Mouse (Mus musculus): ENCODE measurements around the gene Atxn1.
A peak's percentile ranks its signal among the peaks of the same experiment; 100 is the strongest.

Atxn1 gene

DNA sequence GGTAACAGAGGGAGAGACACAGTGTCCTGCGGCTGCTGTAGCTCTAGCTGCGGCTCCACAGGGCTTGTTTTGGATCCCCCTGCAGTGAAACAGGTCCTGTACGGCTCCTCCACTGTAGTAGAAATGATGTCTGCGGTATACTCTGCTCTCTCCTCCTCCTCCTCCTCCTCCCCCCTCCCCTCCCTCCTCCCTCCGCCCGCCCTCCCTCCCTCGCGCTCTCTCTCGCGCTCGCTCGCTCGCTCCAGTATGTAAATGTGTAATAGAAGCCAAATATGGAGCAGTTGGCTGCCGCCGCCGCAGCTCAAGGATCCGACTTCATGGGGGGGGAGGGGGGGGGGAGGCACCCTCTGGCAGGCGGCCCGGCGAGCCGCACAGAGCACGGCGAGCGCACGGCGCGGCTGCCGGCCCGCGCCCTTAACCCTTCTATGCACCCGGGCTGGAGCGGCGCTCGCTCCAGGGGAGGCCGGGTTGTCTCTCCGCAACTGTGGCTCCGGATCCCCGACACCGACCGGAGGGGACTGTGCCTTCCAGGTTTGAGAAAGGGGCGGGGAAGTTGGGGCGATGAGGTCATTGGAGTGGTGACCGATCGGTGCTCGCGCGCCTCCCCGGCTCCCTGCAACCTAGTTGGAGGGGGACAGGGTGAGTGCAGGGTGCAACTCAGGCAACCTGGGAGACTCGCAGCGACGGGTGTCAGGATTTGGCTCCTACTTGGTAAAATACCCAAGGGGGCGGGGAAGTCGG is at the start of gene Atxn1:
TSS of gene Atxn1 (minus strand) at position 156 of the 741 bp plus-strand sequence.
- DNase-seq, result peak; percentile 81 to 85

DNA sequence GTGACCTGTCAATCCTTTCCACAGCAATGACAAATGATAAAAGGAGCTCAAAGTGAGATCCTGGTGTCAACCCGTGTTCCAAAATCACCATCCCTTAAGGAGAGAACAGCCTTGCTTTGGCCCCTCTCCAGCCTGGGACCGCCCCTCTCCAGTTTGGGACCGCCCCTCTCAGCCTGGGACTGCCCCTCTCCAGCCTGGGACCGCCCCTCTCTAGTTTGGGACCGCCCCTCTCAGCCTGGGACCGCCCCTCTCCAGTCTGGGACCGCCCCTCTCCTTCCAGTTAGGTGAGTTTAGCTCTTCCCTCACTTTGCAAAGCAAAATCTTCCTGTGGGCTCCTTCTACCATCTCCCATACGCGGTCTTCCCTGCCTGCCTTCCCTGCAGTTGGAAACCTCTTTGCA is 46.4 kb upstream of the Atxn1 start:
- DNase-seq, result no peak

DNA sequence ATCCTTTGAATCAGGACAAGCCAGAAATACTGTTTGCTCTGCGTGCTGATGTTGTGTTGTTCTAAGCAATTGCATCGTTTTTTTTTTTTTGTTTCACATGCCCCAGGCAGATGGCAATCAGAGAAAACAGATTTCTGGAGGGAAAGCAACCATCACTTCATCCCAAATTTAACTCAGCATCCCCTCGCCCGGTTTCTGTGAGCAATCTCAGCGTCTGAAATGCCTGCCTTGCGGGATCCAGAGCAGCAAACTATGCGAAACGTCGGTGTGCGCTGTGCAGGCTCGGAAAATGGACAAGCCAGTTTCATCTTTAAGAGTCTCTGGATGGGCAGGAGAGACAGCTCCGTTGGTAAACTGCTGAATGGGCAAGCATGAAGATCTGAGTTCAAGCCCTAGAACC is 45.3 kb upstream of the Atxn1 start:
- no peak for DNase-seq

DNA sequence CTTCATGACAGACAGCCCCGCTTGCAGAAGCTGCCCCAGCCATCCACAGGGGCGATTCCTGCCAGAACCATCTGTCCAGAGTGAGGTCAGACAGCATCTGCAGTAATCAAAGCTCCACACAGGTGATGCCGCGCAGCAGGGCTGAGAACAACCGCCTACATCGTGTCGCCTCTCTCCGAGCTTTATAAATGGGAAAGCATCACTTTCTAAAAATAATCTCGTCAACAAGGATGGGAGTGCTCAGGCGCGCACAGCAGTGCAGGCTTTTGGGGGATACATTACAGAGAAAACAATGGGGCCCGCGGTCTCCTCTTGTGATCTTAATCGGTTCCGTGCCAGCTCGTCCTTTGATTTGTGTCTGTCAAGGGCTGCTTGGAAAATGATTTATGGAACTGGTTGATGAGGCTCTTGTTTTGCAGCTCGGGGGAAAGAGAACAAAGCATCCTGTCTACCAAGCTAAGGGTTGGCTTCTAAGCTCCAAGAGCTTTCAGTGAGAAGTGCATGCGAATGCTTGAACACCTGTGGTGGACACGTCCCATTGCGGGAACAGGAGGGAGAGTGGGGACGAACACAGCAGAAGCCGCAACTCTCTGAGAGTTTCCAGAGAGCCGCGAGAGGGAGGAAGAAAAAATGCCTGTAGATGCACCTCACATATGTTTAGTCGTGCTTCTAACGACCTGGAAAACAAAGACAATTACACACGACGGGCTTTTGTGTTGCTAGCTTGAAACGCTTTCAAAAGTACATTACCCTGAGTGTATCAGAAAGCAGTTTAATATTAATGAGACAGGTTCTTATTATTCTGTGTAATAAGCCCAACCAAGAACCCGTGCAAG is 44.2 kb upstream of the Atxn1 start:
- DNase-seq, result peak; percentile 23

DNA sequence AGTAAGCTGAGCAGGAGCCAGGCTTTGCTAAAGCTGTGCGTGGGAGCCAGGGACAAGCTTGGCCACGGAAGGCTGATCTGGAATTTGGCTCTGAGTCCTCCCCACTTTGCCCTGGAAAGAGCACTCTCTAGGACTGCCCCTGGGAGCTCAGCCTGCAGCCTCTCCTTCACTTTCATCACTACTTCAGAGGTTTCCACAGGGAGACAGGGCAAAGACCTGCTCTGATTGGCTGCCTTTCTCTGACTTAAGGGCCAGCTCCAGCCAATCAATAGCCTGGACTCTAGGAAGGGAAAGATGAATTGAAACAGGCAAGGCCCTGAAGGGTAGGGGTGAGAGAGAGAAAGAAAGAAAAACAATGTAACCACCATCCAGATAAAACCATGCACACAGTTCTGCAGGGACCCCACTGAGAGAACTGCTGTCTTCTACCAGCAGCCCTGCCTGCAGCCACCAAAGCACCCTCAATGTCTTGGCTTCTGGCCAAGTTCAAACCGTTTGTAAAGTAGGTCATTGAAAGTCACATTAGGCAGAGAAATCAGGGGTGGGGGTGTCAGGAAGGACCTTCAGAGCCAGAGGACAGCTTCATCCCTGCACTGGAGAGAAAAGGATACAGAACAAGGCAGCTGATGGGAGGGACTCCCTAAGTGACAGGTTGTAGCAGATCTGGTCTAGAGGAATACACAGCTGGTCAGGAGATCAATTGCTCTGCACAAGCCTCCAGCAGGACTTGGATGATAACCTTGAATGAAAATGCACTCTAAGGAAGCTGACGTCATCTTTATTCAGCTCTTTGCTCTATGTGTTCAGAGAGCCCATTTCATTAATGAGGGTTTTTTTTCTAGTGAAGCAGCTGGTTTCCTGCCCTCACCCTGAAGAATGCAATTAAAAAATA is 41.6 kb upstream of the Atxn1 start:
- peak; percentile 40 to 64 for DNase-seq

DNA sequence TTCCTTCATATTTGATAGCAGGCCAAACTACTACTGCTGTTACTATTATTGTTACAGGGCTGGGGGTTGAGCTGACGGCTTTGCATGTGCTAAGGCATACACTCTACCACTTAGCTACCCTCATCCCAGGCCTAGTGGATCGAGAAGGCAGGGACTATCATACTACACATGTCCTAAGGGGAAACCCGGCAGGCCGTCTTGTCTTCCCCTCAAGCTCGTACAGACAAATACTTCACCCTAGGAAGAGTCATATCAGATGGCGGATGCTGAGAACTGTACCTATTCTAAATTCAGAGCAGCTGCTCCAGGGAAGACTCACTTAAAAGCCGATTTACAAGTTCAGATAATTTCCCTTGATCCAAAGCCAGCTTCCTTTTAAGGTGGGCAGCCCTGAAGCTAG is 40.8 kb upstream of the Atxn1 start:
- no peak for DNase-seq

DNA sequence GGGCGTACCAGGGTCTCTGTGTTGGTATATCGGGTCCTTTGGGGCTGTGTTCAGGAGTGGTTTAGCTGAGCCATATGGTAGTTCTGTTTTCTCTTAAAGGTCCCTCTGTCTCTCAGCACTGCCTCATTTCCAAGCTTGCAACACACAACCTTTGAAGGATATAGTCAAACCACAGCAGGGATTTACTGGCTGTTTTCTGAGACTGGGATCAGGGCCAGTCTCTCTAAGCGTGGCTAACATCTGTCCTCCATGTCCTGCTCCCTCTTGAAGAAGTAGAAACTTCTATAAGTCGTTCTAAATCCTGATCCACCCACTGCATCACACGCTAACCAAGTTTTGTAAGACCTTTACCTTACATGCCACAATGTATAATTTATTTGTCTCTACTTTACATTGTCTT is 36.5 kb upstream of the Atxn1 start:
- DNase-seq, result no peak

DNA sequence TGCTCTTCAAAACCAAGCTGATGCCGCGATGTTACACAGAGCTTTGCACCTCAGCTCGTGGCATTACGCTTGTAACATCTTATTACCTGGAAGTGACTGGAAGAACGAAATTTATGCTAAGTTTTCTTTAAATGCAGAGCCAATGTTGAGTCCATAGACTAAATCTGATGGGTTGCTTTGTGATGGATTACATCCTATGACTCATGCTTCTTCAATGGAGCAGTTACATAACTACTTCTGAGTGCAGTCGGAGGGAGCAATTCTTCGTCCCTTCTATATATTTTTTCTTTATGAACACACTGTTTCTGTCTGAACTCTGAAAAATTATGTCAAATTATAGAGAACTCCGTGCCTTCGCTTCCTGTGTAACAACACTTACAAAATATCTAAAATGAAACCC is 28.1 kb upstream of the Atxn1 start:
- DNase-seq, result no peak

DNA sequence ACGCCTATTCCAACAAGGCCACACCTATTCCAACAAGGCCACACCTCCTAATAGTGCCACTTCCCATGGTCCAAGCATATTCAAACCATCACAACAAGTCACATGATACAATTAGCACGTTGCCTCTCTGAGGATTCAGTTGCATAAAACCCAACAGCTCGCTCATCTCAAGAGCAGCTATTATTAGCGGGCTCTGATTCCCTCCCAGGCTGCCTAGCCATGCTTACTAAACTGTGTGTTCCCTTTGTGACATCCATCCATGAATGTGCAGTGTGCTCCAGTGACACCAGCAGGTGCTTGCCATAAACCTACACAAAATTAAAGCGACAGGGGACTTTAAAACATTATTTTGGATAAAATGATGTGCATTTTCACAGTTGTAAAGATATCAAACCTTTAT is 25.7 kb upstream of the Atxn1 start:
- DNase-seq, result no peak

DNA sequence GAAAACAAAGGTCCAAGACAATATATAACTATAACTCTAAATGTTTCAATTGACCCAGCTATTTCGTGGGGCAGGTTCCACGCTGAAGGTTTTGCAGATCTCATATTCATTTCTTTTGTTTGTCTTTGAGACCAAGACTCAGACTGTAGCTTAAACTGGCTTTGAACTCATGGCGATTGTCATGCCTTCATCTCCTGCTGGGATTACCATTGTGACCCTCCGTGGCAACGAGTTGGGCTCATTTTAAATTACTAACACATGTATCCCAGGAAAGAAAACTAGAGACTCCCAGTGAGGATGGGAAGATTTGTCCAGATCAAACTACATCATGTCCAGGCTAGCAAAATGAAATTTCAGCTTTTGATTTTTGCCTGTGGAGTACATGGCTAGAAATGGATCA is 14.4 kb upstream of the Atxn1 start:
- DNase-seq, result no peak

DNA sequence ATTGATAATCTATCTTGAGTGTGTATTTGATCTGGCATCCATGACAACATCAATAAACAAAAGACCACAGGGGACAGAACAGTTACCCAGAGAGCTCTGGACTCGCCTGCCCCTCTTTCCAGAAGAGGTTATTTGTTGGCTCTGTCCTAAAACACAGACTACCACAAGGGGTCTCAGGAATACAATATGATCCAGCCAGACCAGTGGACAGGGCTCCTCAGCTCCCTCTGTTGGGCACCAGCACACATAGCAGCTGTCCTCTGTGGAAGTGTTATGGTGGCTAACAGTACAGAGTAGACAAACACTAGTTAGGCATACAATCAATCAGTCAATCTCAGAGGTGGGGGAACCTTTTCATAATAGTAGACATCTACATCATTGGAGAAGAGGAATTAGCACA is 12.1 kb upstream of the Atxn1 start:
- DNase-seq, result peak; percentile 23 to 33

DNA sequence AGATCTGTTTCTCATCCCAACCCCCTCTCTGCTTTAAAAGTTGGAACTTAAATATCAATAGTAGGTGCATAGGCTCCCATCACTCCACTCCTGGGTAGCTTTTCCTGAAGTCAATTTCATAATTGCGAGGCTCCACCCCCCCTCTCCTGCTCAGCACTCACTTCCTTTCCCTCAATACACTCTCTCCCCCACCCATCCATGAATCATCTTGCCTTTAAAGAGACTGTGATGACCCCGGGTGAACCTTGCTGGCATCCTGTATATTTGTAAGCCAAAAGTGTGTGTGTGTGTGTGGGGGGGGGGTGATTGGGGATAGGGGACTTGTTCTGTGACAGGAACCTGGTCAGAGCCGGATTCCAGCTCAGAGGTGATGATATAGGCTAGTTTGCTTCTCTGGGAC is 9.8 kb upstream of the Atxn1 start:
- no peak for DNase-seq

DNA sequence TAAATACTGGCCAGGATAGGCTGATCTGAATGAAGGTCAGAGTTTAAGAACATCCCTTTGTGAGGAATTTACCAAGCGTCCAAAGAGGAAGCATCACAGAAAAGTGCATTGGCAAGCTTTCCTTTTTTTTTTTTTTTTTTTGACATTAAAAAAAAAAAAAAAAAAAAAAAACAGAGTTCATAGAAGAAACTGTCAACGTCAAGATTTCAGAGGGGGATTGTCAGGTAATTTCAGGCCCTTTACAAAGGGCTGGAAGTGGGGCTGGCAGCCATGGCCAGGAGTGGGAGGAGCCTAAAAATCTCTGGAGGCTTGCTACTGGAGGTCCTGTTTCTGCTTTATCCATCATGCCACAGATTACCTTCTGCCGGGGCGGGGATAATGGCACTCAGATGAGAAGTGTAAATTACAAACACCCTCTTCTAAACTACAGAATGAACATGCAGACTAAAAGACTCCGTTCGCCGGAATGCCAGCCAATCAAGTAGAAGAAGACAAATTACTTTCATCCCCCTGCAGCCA is 9.2 kb upstream of the Atxn1 start:
- DNase-seq, result no peak

DNA sequence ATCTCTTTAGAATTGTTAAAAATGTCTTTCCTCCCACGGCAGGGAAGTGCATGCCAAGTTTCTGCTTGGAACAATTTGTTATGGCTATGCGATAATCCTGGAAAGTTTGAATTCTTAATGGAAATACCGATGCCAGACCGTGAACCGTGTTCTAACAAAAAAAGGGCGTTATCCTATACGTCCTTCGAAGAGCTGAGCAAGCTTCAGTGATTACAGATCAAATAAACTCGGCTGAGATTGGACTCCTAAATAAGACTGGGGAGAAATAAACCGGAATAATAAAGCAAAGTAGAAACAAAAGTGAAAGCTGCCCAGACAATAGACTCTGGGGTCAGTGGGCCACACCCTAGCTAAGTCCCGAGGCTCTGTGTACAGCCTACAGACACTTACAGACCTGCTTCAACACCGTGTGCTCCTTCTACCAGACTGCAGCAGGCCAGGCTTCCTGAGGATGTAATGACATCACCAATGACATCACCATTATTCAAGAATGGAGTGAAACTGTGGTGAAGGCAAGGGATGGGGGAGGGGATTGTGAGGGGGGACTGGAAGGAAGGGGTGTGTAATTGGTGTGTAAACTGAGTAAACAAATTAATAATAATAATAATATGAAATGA is 6.2 kb upstream of the Atxn1 start:
- no peak for DNase-seq

DNA sequence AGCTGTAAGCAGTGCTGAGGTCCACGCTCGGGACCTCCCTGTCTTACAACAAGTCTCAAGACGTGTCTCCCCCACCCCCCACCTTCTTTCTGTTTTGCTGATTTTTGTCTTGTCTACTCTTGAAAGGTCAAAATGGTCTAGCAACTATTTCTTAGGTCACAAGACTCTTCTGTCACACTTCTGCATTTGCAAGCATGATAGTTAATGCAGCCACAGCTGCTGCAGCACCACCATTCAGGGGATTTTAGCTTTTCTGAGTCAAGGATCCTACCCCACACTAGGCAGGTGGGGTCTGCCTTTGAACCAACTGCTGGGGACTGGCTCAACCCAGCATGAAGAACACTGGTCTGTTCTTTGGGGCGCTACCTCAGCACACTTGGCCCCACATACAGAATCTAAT is 3.4 kb upstream of the Atxn1 start:
- no peak for DNase-seq

DNA sequence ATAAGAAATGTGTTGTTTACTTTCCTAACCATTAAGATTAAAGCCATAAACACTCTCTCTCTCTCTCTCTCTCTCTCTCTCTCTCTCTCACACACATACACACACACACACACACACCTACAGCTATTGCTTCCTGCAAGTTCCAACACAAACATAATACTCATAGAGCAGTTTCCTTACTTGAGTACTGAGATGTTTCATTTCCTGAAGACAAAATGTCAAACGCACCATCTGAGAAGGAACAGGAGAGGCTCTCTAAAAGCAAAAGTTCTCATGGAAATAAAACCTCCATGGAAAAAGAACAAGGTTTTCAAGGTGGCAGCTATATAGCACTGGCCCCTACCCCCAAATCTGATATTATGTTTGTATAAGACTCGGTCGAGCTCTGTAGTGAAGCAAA is 2.6 kb upstream of the Atxn1 start:
- DNase-seq, result no peak

DNA sequence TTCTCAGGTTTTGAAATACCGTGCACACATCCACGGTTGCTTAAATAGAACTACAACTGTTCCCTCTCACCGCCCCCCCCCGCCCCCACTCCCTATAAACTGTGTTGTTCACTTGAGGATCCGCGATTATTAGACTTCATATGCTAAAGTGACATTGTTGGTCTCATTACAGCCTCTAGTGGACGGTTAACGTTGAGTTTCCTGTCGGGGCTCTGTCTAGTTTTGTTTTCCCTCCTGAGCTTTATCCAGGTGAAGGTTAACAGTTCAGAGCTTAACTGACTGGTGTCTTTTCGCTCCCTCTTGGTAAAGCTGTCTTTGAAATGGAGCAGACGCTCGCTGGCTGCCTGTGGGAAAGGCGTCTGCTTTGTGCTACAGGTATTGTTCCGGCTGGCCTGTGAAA is 1.8 kb upstream of the Atxn1 start:
- peak; percentile 25 to 43 for DNase-seq

DNA sequence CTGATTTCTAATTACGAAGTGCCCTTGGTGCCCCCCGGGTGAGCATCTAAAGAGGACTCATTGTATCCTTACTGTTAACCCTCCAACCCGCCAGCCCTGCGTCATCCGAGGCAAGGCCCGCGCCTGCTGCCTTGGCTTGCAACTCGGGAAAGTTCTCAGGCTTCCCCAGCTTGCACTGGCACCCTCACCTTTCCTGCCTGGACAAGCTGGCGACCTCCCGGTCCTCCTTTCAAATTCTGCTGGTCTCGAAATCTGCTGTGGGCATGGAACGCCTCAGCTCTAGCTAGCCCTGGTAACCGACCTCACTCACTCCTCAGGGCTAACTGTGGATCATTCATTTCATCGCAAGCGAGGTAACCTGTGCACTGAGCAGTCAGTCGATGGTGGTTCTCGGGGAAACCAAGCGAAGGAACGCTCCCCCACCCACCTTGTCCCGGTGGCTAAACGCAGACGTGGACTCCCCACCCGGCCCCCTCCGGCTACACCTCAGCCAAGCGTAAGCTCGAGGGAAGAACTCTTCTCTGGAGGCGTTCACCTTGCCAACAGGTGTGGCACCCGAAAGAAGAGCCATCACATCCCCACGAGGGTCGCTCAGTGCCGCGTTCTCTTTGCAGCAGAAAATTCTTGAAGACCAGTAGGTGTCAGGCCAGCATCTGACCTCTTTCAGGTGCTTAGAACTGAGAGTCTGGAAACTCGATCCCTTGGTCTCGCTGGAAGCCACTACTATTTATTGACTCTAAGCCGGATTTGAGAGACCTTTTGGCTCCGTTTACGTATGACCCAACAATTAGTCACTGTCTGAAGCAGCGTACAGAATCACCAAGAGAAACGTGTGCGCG is 1.0 kb upstream of the Atxn1 start:
- DNase-seq, result peak in 1 of 2 experiments; percentile 44

DNA sequence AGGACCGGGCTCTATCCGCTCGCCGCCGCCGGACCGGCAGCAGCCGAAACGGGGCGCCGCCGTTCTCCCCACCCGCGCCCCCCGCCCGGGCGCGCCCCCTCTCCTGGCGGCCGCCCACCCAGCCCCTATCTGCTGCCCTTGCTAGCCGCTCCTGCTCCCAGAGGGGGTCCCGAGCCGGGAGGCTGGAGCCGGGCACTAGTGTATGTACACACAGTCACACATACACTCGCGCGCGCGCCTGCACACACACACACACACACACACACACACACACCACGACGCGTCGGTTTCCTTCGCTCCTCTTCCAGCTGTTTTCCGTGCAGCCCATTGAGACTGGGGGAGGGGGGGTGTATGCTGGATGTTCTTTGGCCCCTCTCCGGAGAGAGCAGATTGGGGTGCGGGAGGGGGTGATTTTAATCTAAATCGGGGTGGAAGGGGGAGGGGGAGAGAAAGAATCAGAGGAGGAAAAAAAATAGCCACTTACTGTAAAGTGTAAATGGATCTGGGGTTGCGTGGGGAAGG is 416 bp downstream of the Atxn1 start:
- peak in 1 of 2 experiments; percentile 45 for DNase-seq

DNA sequence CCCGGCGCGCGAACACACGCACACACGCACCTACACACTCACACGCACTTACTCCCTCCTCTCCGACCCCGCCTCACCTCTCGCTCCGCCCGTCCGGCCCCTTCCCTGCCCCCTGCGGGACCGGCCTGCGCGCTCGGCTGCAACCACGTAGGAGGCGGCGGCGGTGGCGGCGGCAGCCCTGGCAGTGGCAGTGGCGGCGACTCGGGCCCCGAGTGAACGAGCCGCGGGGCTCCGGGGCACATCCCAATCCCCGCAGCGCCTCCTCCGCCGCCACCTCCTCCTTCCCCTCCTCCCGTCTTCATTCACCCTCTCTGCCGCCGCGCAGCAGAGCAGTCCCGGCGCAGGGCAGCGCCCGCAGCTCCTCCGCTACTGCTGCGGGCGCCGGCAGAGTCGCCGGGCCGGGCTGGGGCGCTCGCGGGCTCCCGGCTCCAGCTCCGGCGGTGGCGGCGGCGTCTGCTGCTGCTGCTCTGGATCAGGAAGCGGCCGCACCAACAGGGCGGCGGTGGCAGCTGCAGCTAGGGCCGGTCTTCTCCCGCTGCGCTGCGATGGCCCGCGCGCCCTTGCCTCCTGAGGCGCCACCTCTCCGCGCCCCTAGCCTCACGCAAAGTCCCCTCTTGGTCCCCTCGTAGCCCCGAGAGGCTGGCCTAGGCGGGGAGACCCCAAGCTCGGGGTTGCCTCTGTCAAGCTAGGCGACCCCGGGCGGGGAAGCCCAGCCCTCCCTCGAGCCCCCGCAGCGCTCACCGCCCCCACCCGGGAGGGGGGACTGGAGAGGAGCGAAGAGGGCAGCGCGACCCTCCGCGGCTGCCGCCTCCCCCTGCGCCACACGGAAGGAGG is 1.1 kb downstream of the Atxn1 start:
- DNase-seq, result peak; percentile 87

All from cerebellum, adult 18-20 months (tissue).